Mouse (Mus musculus) cerebral cortex, adult 2 months (tissue): Measurements from ENCODE around the gene Wnt5b.

Experiments
- WGBS: fragments of 180-500 bp; shearing (Covaris S2); methylation state at CpG from one replicate; pipeline ENCODE4 v1.1.7; 2018; 5-methylcytosine and 5-hydroxymethylcytosine counted together

The Wnt5b gene

DNA sequence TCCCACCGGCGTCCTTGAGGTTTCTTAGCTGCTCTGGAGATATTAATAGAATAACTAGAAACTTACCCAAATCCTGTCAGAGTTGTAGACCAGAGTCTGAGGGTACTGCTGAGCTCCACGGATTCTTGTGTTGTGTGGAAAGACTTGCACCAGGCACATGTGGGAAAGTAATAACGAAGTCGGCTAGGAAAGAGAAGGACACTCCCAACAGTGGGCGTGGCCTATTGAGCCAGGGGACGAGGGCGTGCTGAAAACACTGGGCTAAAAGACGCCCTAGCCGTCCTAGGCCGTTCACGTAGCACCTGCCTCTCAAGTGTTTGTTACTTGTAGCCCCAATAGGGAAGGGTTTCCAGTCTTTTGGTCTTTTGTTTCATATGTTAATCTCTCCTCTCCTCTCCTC lies 126.8 kb downstream of the Wnt5b start, which contains the start of gene Adipor2:
Adipor2 (minus strand) TSS at position 351 of the 400 bp plus-strand sequence.
- WGBS, result 22% methylated on average over 12 of the region's 12 CpGs

- WGBS, result 71% methylated on average over 6 of the region's 6 CpGs
These were observed 127.5 kb downstream of the Wnt5b start for GRCm38 (mm10) chr6:119416643-119417042.

- WGBS, result 83% methylated on average over 15 of the region's 15 CpGs
These were observed 129.7 kb downstream of the Wnt5b start for GRCm38 (mm10) chr6:119414262-119415043.

DNA sequence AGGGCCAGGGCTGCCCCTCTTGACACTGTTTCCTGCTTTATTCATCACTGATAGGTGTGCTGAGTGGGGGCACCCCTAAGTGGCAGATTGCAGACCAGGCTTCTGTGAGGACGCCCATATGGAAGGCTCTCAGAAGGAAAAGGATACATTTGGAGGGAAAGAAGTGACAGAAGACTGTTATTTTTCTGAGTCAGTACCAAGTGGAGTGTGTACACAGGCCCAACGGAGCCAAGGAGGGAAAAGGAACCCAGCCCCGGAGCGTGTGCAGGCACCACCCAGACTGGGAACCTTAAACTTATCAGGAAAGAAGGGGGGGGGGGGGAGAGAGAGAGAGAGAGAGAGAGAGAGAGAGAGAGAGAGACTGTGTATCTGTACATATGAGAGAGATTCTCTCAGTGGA lies 131.6 kb downstream of the Wnt5b start:
- 74% methylated on average over 4 of the region's 4 CpGs for WGBS

- WGBS, result 91% methylated on average over 3 of the region's 3 CpGs
These were observed 132.6 kb downstream of the Wnt5b start for GRCm38 (mm10) chr6:119411511-119411910.

DNA sequence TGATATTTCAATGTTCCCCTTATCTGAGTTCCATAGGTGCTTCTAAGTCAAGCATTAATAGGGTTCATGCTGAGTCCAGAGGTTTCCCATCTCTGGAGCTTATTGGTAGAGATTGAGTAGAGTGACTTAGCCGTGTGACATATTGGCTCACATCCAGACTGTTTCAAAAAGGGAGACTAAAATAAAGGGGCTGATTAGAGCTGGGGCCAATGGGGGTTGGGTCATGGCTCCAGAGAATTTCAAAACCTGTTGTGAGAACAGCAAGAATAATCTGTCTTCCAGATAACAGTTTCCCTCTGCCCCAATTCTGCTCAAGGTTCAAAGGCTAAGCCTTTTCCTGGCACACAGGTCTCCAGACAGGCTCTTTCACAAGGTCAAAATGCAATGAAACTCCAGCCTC lies 134.4 kb downstream of the Wnt5b start:
- WGBS, result 60% methylated on average over 1 of the region's 1 CpGs

- WGBS, result 67% methylated on average over 9 of the region's 9 CpGs
These were observed 135.6 kb downstream of the Wnt5b start for GRCm38 (mm10) chr6:119408582-119408981.

DNA sequence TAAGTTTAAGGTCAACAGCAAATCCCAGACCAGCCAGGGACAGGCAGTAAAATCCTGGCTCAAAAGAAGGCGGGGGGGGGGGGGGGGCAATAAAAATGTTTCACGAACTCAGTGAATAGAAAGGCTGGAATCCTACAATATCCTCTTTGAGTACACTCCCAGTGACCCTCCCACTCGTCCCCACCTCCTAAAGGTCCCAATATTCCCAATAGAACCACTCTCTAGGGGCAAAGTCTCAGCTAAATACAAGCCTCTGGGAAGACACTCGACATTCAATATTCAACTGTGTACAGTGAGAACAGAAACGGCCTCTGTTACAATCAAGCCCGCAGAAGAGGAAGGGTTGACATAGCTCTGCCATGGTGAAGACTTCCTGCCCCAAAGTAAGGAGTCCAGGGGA lies 136.3 kb downstream of the Wnt5b start:
- whole genome bisulfite sequencing, result 61% methylated on average over 6 of the region's 6 CpGs

- WGBS, result 93% methylated on average over 8 of the region's 8 CpGs
These were observed 137.6 kb downstream of the Wnt5b start for GRCm38 (mm10) chr6:119406528-119406927.

DNA sequence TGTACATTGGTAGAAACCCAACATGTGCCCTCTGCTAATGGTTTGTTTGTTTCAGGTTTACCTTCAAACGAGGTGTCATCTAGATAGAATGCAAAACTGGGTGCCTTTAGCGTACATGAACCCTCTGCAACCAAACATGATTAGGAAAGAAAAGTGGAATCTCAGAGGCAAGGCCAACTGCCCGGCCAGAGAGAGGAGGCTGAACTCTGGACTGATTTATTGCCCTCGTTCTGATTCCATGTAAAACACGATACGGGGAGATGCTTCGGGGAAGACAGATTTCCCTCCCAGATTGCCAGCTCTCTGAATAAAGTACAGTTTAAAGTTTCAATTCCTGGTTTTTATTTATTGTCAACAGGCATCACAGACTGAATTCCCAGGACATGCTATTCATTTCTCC lies 138.8 kb downstream of the Wnt5b start:
- WGBS, result 83% methylated on average over 7 of the region's 7 CpGs

DNA sequence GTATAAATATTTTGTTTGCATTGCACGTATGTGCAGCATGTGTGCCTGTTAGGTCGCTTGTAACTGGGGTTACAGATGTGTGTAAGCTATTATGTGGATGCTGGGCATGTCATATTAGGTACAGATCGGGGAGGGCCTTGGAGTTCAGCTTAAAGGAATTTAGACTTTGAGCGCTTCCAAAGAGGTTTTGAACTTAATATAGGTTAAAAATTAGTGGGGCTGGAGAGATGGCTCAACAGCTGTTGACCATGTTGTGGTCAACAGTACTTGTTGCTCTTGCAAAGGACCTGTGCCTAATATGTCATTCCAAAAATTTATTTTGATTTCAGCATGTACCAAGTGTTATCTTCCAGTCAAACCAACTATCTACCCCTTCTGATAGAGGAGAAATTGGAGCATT lies 139.3 kb downstream of the Wnt5b start:
- 94% methylated on average over 4 of the region's 4 CpGs for WGBS

- WGBS, result 82% methylated on average over 3 of the region's 3 CpGs
These were observed 141.2 kb downstream of the Wnt5b start for GRCm38 (mm10) chr6:119402976-119403375.

DNA sequence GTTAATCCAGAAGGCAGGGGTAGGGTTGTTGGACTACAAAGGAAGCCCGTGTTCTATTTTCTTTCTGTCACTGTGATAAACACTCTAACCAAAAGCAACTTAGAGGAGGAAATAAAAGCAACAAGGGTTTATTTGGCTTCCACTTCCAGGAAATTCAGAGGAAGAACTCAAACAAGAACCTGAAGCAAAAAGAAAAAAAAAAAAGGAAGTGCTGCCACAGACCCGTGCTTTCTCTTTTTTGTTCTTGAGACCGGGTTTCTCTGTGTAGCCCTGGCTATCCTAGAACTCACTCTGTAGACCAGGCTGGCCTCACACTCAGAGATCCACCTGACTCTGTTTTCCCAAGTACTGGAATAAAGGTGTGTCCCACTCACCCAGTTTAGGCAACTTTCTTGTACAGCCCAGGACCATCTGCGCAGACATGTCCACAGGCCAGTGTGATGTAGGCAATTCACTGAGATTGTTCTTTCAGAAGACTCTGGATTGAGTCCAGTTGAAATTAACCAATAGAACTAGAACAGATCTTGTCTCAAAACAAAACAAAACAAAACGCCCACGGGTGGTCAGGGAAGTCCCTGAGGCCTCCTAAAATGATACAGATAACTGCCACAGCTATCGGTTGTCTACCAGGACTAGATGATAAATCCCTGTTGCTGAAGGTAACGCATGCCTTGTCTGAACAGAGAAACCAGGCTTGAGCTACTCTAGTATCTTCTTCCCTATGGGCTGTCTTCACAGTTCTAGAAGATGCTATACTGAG lies 142.4 kb downstream of the Wnt5b start:
- 79% methylated on average over 8 of the region's 8 CpGs for WGBS

DNA sequence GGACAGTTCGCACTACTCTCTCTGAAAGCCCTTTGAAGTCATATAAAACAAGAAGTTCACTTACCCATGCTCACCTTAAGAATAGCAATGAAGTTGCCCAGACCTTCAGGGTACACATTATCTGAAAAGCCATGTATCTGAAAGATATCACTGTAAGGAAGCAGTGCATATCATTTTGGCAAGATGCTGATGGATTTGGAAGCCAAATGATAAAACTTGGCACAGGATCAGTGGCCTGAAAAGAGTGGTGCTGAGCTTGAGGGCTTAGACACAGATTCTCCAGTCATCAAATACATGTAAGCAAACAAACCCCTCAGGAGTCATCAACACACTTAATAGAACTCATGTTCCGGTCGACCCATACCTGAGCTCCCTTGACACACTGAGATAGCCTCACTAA lies 143.5 kb downstream of the Wnt5b start:
- WGBS, result 83% methylated on average over 3 of the region's 3 CpGs

GRCm38 (mm10) chr6:119399371-119399770 lies 144.8 kb downstream of the Wnt5b start:
- WGBS, result 96% methylated on average over 3 of the region's 3 CpGs

DNA sequence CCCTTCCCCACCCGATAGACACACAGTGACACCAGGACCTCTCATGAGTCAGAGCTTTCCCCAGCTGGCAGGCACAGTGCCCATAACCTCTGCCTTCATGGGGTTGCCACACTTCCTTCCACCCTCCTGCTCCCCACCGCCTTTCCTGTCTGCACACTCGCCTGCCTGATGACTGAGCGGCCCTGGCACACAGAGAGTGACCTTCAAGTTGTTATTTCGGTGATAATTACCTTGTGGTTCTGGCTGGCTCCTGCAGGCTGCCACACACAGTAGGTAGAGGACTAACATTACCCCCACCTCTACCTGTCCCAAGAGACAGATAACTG lies 147.9 kb downstream of the Wnt5b start:
- WGBS, result 69% methylated on average over 5 of the region's 5 CpGs

DNA sequence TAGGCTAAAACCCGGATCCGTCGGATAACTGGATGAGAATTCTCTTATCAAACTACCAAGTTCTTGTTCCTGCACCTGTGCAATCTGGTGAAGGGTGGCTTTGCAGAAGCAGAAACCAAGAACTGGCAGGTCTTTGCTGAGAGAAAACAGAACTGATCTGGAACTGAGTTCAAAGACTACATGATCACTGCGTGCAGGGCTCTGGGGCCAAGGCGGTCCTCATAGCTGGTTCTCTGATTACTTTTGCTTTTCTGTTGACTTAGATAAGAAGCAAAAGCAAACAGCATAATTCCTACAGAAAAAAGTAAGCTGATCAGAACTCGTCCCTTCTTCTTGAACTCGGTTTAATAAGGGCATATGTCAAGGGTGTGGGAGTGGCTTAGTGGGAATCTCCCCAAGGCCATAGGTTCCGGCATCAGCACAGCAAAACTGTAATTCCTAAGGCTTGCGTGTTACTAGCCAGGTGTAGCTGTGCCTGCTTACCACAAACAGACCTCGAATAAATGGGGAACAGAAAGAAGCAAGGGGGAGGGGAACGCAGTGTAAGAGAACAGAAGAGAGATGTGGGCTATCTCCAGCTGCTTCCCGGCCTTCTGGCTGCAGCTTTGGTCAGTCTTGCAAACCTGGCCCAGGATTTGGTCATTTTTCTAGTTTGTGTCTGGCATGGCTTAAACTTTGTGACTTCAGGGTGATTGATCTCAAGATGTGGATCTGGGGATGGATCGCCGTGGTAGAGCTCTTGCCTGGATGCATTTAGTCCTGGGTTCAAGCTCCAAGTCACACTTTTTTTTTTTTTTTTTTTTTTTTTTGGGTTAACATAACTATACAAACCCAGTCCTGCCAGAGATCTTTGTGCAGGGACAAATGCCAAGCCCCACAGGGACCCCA lies 148.5 kb downstream of the Wnt5b start:
- 83% methylated on average over 14 of the region's 14 CpGs for WGBS

GRCm38 (mm10) chr6:119392836-119393235 lies 151.3 kb downstream of the Wnt5b start:
- 80% methylated on average over 9 of the region's 9 CpGs for WGBS

DNA sequence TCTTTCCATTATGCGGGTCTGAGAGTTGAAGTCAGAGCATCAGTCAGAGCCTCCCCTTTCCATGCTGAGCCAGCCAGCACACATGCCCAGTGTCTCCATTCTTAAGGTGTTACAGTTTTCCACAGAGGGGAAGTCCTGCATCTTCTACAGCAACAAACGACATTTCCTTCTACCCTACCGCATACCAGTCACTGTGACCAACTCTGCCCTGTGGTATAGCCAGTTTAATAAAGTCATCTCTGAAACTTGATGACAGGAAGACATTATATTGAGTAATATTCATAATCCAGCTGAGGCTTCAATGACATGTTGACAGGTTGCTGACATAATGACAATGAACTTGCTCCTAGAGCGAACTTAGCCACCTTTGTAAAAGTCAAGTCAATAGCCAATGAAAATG lies 153.4 kb downstream of the Wnt5b start:
- 90% methylated on average over 4 of the region's 4 CpGs for WGBS

GRCm38 (mm10) chr6:119389089-119389488 lies 155.1 kb downstream of the Wnt5b start:
- 3% methylated on average over 10 of the region's 10 CpGs for WGBS

DNA sequence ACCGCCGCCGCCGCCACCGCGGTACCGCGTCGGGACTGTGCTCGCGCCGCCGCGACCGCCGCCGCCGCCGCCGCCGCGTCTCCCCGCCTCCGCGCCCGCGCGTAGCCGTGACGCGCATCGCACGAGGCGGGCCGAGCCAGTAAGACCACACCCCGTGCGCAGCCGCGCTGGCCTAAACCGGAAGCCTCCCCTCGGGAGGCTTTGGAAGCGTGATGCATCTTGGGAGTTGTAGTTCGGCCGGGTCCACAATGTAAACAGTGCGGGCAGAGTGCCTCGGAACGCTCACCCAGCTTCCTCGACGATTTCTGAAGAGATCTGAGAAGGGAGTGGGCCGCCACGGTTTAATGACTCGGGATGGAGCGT lies 155.5 kb downstream of the Wnt5b start:
- WGBS, result under 1% methylated on average over 53 of the region's 53 CpGs
